Mouse (Mus musculus) forebrain, embryonic 12.5 days (tissue): ENCODE data around the gene Ccnl2. TPM values are rescaled to one million over a fixed set of nuclear protein-coding genes. Genes with fewer than 3 reads are reported as not detected.

ENCODE experiments used
- ATAC-seq: fragments of 200-750 bp; cut with Nextera tagmentation; 2 replicates; pipeline ENCODE4 v1.8.0; 2017; ENCODE audit warnings: moderate TSS enrichment; ENCODE audit not compliant: low FRiP score
- H3K27ac ChIP-seq: fragments of 300-500 bp; sonication (generic); 2 replicates; pipeline ENCODE4 v1.5.1; 2016; ENCODE audit warnings: mild to moderate bottlenecking
- H3K27me3 ChIP-seq: fragments of 300-500 bp; sonication (generic); 2 replicates; pipeline ENCODE4 v1.6.1; 2016; ENCODE audit warnings: mild to moderate bottlenecking
- H3K36me3 ChIP-seq: fragments of 300-500 bp; sonication (generic); replicated peaks from 2 replicates; pipeline ENCODE4 v1.6.1; 2016; ENCODE audit warnings: mild to moderate bottlenecking
- H3K4me1 ChIP-seq: fragments of 300-500 bp; sonication (generic); 2 replicates; pipeline ENCODE4 v1.6.1; 2016
- H3K4me2 ChIP-seq: fragments of 300-500 bp; sonication (generic); 2 replicates; pipeline ENCODE4 v1.6.1; 2016; ENCODE audit warnings: mild to moderate bottlenecking, moderate library complexity
- H3K4me3 ChIP-seq: fragments of 300-500 bp; sonication (generic); replicated peaks from 2 replicates; pipeline ENCODE4 v1.5.1; 2016; ENCODE audit warnings: mild to moderate bottlenecking
- H3K9ac ChIP-seq: fragments of 300-500 bp; sonication (generic); 2 replicates; pipeline ENCODE4 v1.6.1; 2016; ENCODE audit warnings: mild to moderate bottlenecking
- H3K9me3 ChIP-seq: fragments of 300-500 bp; sonication (generic); 2 replicates; pipeline ENCODE4 v1.6.1; 2016
- WGBS: fragments of 180-500 bp; shearing (Covaris S2); methylation state at CpG from one replicate; pipeline ENCODE4 v1.1.7; 2016; 5-methylcytosine and 5-hydroxymethylcytosine counted together
- polyA plus RNA-seq: library from polyadenylated mRNA; unstranded; fragments of >200 nt; fragmentation: Nextera tagmentation; extraction: Ambion mirVana; gene quantifications from 2 replicates; pipeline ENCODE4 v1.2.1, GENCODE M21; 2016

Gene Ccnl2
- polyA plus RNA-seq, 1 experiment from 2014 or later, result 202 TPM

DNA sequence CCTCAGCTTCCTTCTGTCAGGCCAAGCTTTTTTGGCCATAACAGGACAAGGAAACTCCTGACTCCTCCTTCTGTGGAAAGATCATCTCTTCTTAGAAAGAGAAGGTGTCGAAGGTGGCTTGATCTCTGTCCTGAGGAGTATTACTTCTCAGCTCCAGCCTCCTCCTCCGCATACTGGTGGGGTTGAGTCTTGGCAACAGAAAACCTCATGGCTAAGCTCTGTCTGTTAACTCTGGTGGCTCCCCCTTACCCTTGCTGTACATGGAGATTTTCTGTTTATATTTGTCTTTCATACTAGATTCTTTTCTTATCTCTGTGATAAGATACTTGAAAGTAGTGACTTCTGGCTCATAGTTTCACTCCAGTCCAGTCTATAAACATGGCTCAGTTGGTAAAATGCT lies 18.6 kb upstream of the Ccnl2 start:
- WGBS, result 80% methylated on average over 2 of the region's 2 CpGs
- Histone ChIP-seq H3K27me3 (peaks cover 18% of the 10 kb centered on the region), H3K4me2 (no peak overlapping the region), H3K4me3 (no peak overlapping the region), H3K9me3 (no peaks in the 10 kb centered on the region), H3K36me3 (no peaks in the 10 kb centered on the region), H3K9ac (no peak overlapping the region), H3K27ac (no peak overlapping the region), H3K4me1 (no peaks in the 10 kb centered on the region)
- no peak for ATAC-seq

DNA sequence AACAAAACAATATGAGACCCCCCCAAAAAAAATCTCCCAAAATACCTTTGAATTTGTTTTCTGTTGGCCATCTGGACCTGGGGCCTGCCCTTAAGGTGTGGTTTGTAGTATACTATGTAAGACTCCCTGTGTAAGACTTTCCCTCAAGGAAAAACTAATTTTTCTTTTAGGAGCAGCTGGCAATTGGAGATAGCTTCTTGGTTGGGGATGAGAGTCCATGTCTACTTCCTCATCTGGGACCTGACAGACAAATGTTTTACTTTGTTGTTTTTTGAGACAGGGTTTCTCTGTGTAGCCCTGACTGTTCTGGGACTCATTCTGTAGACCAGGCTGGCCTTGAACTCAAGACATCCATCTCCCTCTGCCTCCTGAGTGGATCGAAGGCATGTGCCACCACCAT lies 10.2 kb upstream of the Ccnl2 start:
- peaks cover 19% of the 10 kb centered on the region; the same call in 1 of the 2 replicates for H3K36me3 ChIP-seq
- no peaks in the 10 kb centered on the region for H3K9me3 ChIP-seq
- 100% methylated on average over 1 of the region's 1 CpGs for WGBS
- H3K9ac ChIP-seq, result no peak overlapping the region
- H3K27me3 ChIP-seq, result peaks cover 5% of the 10 kb centered on the region; the same call in 1 of the 2 replicates
- no peak overlapping the region for H3K4me3 ChIP-seq
- H3K27ac ChIP-seq, result no peak overlapping the region
- no peak overlapping the region for H3K4me2 ChIP-seq
- no peak for ATAC-seq
- H3K4me1 ChIP-seq, result peaks cover 19% of the 10 kb centered on the region

DNA sequence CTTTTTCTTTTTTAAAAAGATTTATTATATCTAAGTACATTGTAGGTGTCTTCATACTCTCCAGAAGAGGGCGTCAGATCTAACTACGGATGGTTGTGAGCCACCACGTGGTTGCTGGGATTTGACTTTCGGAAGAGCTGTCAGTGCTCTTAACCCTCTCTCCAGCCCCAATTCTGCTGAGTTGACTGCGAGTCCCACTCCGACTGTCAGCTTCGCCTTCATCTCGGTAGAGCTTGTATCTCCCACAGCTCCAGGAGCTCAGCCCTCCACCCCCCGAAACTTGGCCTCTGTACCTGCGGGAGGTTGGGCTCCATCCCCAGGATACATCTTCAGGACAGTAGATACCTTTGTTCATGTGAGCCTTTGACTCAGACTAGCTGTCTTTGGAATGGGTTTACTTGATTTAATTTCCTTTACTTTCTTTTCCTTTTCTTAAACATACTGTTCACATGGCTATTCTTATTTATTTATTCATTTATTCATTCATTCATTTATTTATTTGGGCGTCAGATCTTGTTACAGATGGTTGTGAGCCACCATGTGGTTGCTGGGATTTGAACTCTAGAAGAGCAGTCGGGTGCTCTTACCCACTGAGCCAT lies 9.4 kb upstream of the Ccnl2 start, which contains the start of gene Mrpl20:
Mrpl20 (plus strand) TSS at position 138 of the 599 bp plus-strand sequence.
- Histone ChIP-seq H3K4me2 (peak within 1 kb of the TSS; percentile 79), H3K27ac (peak within 1 kb of the TSS; percentile 81)

DNA sequence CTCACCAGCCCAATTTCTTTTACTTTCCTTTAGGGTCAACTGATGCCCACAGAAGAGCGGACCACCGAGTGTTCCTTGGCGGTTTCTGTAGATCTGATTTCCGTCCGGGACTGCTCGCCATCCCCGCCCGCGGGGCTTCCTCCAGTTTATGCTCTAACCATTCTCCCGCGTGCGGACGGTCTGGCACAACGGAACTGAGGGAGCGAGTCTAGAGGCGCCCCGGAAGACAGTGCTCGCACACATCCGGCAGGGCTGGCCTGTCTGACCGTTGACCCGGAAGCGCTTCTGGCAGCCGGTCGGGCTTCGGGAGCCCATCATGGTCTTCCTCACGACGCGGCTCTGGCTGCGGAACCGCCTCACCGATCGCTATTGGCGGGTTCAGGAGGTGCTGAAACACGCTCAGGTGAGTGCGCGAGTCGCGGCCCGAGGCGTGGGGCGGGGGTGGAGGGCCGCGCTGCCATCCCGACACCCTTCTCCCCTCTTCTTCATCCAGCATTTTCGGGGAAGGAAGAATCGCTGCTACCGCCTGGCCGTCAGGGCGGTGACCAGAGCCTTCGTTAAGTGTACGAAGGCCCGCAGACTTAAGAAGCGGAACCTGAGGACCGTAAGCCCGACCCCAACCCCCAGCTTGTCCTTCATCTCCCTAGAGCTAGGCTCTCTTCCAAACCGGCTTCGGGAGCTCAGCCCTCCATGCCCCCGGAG lies 8.8 kb upstream of the Ccnl2 start:
- Histone ChIP-seq H3K4me1 (peaks cover 19% of the 10 kb centered on the region), H3K9me3 (no peaks in the 10 kb centered on the region), H3K27me3 (peaks cover 5% of the 10 kb centered on the region; the same call in 1 of the 2 replicates), H3K4me3 (peak overlapping the region; percentile 94), H3K4me2 (peak overlapping the region; percentile 79), H3K36me3 (peaks cover 33% of the 10 kb centered on the region), H3K9ac (peak overlapping the region; percentile 85), H3K27ac (peak overlapping the region; percentile 81)
- ATAC-seq, result peak; percentile 99
- WGBS, result under 1% methylated on average over 58 of the region's 58 CpGs

More for the DNA sequence above, 9.4 kb upstream of the Ccnl2 start, which contains the start of gene Mrpl20:
- H3K9me3 ChIP-seq, result no peaks in the 10 kb centered on the region
- H3K9ac ChIP-seq, result peak within 1 kb of the TSS; percentile 85
- H3K36me3 ChIP-seq, result peaks cover 26% of the 10 kb centered on the region
- 8% methylated on average over 12 of the region's 12 CpGs for WGBS
- ATAC-seq, result no peak
- H3K4me3 ChIP-seq, result peak within 1 kb of the TSS; percentile 94
- H3K27me3 ChIP-seq, result peaks cover 5% of the 10 kb centered on the region; the same call in 1 of the 2 replicates
- H3K4me1 ChIP-seq, result peaks cover 19% of the 10 kb centered on the region

DNA sequence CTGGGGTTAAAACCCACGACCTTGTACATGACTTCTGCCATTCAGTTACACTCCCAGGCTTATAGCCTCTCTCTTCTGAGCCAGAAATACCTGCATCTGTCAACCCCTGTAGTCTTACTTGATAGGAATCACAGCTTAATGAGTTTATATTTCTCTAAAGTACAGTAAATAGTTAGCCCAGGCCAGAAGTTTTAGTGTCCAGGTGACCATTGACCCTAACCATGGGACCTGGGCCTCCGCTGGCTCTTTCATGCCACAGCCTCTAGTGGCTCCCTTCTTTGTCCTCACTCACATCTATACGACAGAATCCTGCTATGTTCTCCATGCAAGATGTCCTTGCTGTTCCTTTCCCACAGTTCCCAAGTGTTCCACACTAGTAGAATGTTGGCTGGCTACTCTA lies 4.4 kb upstream of the Ccnl2 start:
- Histone ChIP-seq H3K9me3 (no peaks in the 10 kb centered on the region), H3K27me3 (no peaks in the 10 kb centered on the region), H3K27ac (no peak overlapping the region), H3K4me3 (no peak overlapping the region), H3K4me2 (no peak overlapping the region), H3K9ac (no peak overlapping the region), H3K4me1 (peaks cover 25% of the 10 kb centered on the region), H3K36me3 (peaks cover 58% of the 10 kb centered on the region)
- no peak for ATAC-seq
- WGBS, result 90% methylated on average over 3 of the region's 3 CpGs

DNA sequence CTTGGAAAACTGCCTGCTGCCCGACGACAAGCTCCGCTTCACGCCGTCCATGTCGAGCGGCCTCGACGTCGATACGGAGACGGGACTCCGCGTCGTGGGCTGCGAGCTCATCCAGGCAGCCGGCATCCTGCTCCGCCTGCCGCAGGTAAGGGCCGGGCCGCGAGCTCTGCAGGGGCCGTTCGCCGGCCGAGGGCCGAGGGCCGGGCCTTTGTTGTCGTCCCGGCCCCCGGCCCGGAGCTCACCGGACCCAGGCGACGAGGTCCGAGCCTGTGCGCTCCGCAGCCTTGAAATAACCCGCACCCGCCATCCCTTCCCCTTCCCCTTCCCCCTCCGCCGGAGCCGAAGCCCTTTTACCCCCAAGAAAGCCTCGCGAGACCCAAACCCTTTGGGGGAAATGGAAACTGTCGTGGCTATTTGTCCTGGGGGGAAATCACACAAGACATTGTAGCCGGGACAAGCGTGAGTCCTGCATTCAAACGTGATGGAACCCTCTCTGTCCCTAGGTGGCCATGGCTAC lies 434 bp downstream of the Ccnl2 start:
- peaks cover 21% of the 10 kb centered on the region for H3K4me1 ChIP-seq
- H3K9me3 ChIP-seq, result no peaks in the 10 kb centered on the region
- H3K27me3 ChIP-seq, result no peaks in the 10 kb centered on the region
- peaks cover 72% of the 10 kb centered on the region for H3K36me3 ChIP-seq
- ATAC-seq, result peak; percentile 54
- peak overlapping the region; percentile 89 for H3K27ac ChIP-seq
- H3K9ac ChIP-seq, result peak overlapping the region; percentile 99
- peak overlapping the region; percentile 100 for H3K4me3 ChIP-seq
- peak overlapping the region; percentile 82 for H3K4me2 ChIP-seq
- WGBS, result under 1% methylated on average over 35 of the region's 49 CpGs

DNA sequence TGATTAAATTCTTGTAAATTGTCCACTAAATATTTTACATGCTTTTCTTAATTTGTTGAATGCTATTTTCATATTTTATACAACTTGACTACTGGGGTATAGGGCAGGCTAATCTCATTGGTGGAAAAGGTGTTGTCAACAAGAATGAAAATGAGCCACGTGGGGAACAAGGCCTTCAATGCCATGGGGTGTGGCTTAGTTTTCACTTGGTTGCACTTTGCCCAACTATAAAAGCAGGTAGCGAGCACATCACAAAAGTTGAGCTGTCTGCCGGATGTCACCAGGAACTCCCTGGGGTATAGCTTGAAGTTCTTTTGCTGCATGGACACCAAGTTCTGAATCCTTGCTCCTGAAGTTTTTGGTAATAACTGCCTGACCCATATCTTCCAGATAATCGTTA lies 5.2 kb downstream of the Ccnl2 start:
- no peak overlapping the region for H3K9ac ChIP-seq
- no peaks in the 10 kb centered on the region for H3K27me3 ChIP-seq
- no peaks in the 10 kb centered on the region for H3K9me3 ChIP-seq
- no peak overlapping the region for H3K27ac ChIP-seq
- no peak for ATAC-seq
- H3K36me3 ChIP-seq, result peaks cover 85% of the 10 kb centered on the region
- H3K4me1 ChIP-seq, result peaks cover 13% of the 10 kb centered on the region
- H3K4me2 ChIP-seq, result no peak overlapping the region
- H3K4me3 ChIP-seq, result no peak overlapping the region
- 78% methylated on average over 4 of the region's 4 CpGs for WGBS

DNA sequence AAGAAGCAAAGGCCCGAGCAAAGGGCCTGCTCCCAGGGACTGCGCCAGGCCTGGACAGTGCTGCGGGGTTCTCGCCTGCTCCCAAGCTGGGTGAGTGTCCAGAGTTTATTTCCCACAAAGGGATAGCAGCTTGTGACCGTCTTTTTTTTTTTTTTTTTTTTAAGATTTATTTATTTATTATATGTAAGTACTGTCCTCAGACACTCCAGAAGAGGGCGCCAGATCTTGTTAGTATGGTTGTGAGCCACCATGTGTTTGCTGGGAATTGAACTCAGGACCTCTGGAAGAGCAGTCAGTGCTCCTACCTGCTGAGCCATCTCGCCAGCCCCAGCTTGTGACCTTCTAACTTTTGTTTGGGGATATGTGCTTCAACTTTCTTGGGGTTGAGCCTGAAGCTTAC lies 8.7 kb downstream of the Ccnl2 start:
- no peaks in the 10 kb centered on the region for H3K4me1 ChIP-seq
- no peak overlapping the region for H3K4me2 ChIP-seq
- WGBS, result 78% methylated on average over 7 of the region's 7 CpGs
- H3K9me3 ChIP-seq, result no peaks in the 10 kb centered on the region
- no peak overlapping the region for H3K4me3 ChIP-seq
- ATAC-seq, result no peak
- H3K27me3 ChIP-seq, result no peaks in the 10 kb centered on the region
- H3K27ac ChIP-seq, result no peak overlapping the region
- no peak overlapping the region for H3K9ac ChIP-seq
- peaks cover 94% of the 10 kb centered on the region for H3K36me3 ChIP-seq

DNA sequence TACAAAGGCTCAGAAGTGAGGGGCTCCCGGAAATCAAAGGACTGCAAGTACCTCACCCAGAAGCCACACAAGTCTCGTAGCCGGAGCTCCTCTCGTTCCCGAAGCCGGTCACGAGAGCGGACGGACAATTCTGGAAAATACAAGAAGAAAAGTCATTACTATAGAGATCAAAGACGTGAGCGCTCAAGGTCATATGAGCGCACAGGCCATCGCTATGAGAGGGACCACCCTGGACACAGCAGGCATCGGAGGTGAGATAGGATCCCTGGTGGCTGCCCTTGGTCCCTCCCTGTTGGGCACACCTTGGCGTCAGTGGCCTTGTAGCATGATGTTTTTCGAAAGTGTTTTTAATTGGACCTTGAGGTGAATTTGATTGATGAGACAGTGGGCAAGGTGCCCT lies 11.2 kb downstream of the Ccnl2 start:
- no peak for ATAC-seq
- Histone ChIP-seq H3K36me3 (peaks cover 90% of the 10 kb centered on the region), H3K4me2 (no peak overlapping the region), H3K27ac (no peak overlapping the region), H3K9me3 (no peaks in the 10 kb centered on the region), H3K4me3 (no peak overlapping the region), H3K27me3 (no peaks in the 10 kb centered on the region), H3K4me1 (no peaks in the 10 kb centered on the region), H3K9ac (no peak overlapping the region)
- 94% methylated on average over 16 of the region's 16 CpGs for WGBS

DNA sequence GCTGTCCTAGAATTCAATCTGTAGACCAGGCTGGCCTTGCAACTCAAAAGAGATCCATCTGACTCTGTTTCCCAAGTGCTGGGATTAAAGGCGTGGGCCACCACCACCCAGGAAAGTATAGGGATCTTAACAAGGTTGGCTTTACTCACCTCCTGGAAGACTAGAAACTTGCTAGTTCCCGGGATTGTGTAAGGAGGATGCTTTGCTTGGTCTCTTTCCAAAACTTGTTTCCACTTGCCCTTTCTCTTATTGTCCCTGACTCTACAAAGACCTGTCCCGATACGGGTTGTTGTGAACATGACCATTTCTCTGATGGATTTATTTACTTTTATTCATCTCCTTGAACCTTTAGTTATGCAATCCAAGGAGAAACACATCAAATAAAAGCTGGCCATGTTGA lies 17.6 kb downstream of the Ccnl2 start:
- ATAC-seq, result no peak
- WGBS, result 94% methylated on average over 4 of the region's 4 CpGs

DNA sequence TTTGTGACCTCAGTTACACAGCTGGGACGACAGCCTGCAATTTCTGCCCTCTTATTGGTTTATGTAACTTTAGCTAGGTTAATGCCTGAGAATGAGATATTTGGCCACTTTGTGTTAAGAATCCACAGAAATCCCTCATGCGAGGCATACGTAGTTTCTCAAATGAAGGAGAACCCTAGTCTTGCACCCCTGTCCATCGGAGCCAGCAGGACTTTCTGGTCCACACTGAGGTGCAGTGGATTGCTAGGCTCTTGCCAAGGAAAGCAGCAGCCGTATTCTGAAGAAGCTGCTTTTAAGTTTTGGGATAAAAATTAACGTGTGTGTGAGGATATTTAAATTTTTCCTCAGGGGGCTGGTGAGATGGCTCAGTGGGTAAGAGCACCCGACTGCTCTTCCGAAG lies 18.3 kb downstream of the Ccnl2 start:
- H3K27me3 ChIP-seq, result no peaks in the 10 kb centered on the region
- no peak for ATAC-seq
- peak overlapping the region; percentile 46; the same call in 1 of the 2 replicates for H3K27ac ChIP-seq
- H3K36me3 ChIP-seq, result peaks cover 27% of the 10 kb centered on the region
- peaks cover 24% of the 10 kb centered on the region for H3K4me1 ChIP-seq
- peak overlapping the region; percentile 79; the same call in 1 of the 2 replicates for H3K4me3 ChIP-seq
- no peaks in the 10 kb centered on the region for H3K9me3 ChIP-seq
- 61% methylated on average over 8 of the region's 8 CpGs for WGBS
- H3K9ac ChIP-seq, result no peak overlapping the region
- H3K4me2 ChIP-seq, result peak overlapping the region; percentile 99

More for the DNA sequence above, 17.6 kb downstream of the Ccnl2 start:
- no peaks in the 10 kb centered on the region for H3K9me3 ChIP-seq
- H3K4me2 ChIP-seq, result no peak overlapping the region
- H3K27ac ChIP-seq, result no peak overlapping the region
- H3K9ac ChIP-seq, result no peak overlapping the region
- H3K27me3 ChIP-seq, result no peaks in the 10 kb centered on the region
- H3K4me1 ChIP-seq, result peaks cover 24% of the 10 kb centered on the region
- H3K36me3 ChIP-seq, result peaks cover 34% of the 10 kb centered on the region
- no peak overlapping the region for H3K4me3 ChIP-seq

DNA sequence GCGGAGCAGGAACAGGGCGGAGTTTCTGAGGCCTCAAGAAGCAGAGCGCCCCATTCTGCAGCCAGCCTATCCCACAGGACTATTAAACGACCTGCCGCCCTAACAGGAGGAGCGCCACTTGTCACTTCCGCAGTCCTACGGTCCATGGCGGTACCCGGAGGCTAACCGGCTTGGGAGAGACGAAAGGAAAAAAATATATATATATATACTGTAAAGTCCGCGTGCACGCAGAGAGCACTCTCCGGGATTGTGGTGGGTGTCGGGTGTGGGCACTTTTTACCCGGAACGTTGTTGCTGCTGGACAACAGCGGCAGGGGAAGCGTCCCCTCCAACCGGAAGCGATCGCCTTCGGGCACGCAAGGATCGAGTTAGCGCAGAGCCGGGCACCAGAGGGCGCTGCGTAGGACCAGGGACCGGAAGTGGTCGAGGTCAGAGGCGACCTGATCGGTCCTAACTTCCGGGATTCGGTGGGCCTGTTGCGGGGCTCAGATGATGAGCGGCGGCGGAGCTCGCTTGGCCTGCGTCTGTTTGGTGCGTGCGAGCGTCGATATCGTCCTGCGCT lies 19.0 kb downstream of the Ccnl2 start, which contains the start of gene Aurkaip1:
Aurkaip1 (plus strand) TSS at position 68 of the 562 bp plus-strand sequence.
- peaks cover 24% of the 10 kb centered on the region for H3K36me3 ChIP-seq
- H3K9ac ChIP-seq, result peak within 1 kb of the TSS; percentile 79
- H3K27me3 ChIP-seq, result no peaks in the 10 kb centered on the region
- under 1% methylated on average over 49 of the region's 49 CpGs for WGBS
- peak within 1 kb of the TSS; percentile 90 for H3K27ac ChIP-seq
- peak within 1 kb of the TSS; percentile 99 for H3K4me2 ChIP-seq
- peak within 1 kb of the TSS; percentile 79 for H3K4me3 ChIP-seq
- H3K4me1 ChIP-seq, result peaks cover 24% of the 10 kb centered on the region
- H3K9me3 ChIP-seq, result no peaks in the 10 kb centered on the region
- ATAC-seq, result peak; percentile 94
